Mouse (Mus musculus): ENCODE results near the gene Cdc37l1. TPM values are rescaled to one million over a fixed set of nuclear protein-coding genes. Genes with fewer than 3 reads are reported as not detected.
A peak's percentile ranks its signal among the peaks of the same experiment; 100 is the strongest.

The Cdc37l1 gene
- polyA plus RNA-seq, 1 experiment from 2014 or later, result 47.1 TPM

DNA sequence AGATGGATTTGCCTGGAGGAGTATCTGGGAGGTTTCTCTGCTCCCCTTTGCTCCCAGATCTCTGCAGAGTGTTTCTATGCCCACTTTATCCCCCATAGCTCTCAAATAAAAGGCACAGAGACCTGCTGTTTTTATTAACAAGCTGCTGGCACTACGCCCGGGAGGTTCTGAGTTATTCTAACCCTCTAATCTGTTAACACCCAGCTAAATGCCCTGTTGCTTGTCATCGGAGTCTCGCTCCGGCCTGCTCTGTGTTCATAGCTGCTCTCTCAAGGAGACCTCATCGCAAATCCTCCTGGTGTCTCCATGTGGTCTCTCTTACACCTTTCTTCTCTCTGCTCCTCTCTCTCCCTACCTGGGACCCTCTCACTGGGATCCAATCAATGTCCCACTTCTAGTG is 84.7 kb downstream of the Cdc37l1 start:
- ATAC-seq (ENCODE audit: low FRiP score, low read depth), result peak; percentile 23; the same call in 1 of the 2 replicates
- Histone ChIP-seq H3K4me1 (replicated peaks) (no peaks in the 10 kb centered on the region), H3K36me3 (no peaks in the 10 kb centered on the region), H3K27ac (replicated peaks) (no peak overlapping the region), H3K27me3 (no peaks in the 10 kb centered on the region), H3K9ac (no peak overlapping the region), H3K9me3 (no peaks in the 10 kb centered on the region), H3K4me2 (no peak overlapping the region), H3K4me3 (no peak overlapping the region)
- WGBS, result 64% methylated on average over 6 of the region's 6 CpGs

Other genes starting within 250 kb of the Cdc37l1 start
- 37.8 and 44.5 TPM in 2 replicates for gene Slc1a1, start 155.3 kb upstream of the Cdc37l1 start, polyA plus RNA-seq (2015; fragmentation: Nextera tagmentation; extraction: Ambion mirVana)
- 12.2 and 13.6 TPM in 2 replicates for gene Plpp6, start 26.4 kb upstream of the Cdc37l1 start, polyA plus RNA-seq (2015; fragmentation: Nextera tagmentation; extraction: Ambion mirVana)
- gene 4430402I18Rik, start 22.6 kb upstream of the Cdc37l1 start, polyA plus RNA-seq (2015; fragmentation: Nextera tagmentation; extraction: Ambion mirVana), result 0.72 and 1.7 TPM in 2 replicates
- 68.5 and 75.3 TPM in 2 replicates for gene Ak3, start 57.6 kb downstream of the Cdc37l1 start, polyA plus RNA-seq (2015; fragmentation: Nextera tagmentation; extraction: Ambion mirVana)
- 33.8 and 37.9 TPM in 2 replicates for gene Rcl1, start 111.0 kb downstream of the Cdc37l1 start, polyA plus RNA-seq (2015; fragmentation: Nextera tagmentation; extraction: Ambion mirVana)